Mouse (Mus musculus) heart, adult 2 months (tissue): ENCODE measurements around the gene Plcl1.

Experiments
- CTCF ChIP-seq: fragments of 200-600 bp; IDR thresholded peaks from 2 replicates; pipeline ENCODE4 v1.8.1; 2022; ENCODE audit warnings: antibody characterized with exemption, mild to moderate bottlenecking, moderate library complexity
- POLR2A ChIP-seq: fragments of 200-500 bp; IDR thresholded peaks from 2 replicates; pipeline ENCODE4 v1.6.1; 2011; ENCODE audit warnings: mild to moderate bottlenecking, low read depth, low read length, control low read depth; ENCODE audit not compliant: insufficient read depth

DNA sequence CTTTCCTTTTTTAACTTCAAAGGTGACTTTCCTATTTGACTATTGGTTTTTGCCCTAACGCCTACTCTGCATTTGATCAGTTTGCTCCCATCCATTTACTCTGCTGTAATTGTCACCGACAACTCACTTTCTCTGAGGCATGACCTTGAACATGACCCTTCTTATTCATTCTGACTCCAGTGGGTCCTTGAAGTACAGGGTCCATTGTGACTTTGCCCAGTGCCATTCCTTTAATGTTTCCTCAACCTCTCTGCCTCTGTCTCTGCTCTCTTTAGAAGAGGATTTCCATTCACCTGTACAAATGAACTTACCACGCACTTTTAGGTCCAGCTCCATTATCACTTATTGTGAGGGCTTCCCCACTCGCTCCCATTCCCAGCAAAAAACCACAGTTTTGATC lies 199.7 kb downstream of the Plcl1 start:
- no peak for TF ChIP-seq CTCF
- TF ChIP-seq POLR2A: no peak
